Mouse (Mus musculus): ENCODE results near the gene Ugt1a6a. TPM values are rescaled to one million over a fixed set of nuclear protein-coding genes. Genes with fewer than 3 reads are reported as not detected.

Gene Ugt1a6a
- polyA plus RNA-seq, 1 experiment from 2014 or later = 11.0 TPM

GRCm38 (mm10) chr1:88214462-88214952 lies 79.9 kb downstream of the Ugt1a6a start:
- H3K9ac ChIP-seq (ENCODE audit: low read depth, low read length) = no peak overlapping the region
- peak overlapping the region; percentile 1; the same call in 1 of the 2 replicates for H3K4me2 ChIP-seq (ENCODE audit: low read depth, low read length)
- peak overlapping the region; percentile 27 for H3K27ac ChIP-seq (ENCODE audit: low read length)
- peaks cover 48% of the 10 kb centered on the region for H3K9me3 ChIP-seq (ENCODE audit: control insufficient read depth, low read length)
- no peak overlapping the region for H3K4me3 ChIP-seq (ENCODE audit: low read length)
- ATAC-seq = no peak
- no peaks in the 10 kb centered on the region for H3K27me3 ChIP-seq (replicated peaks; ENCODE audit: control insufficient read depth, insufficient read depth, low read length)
- no peaks in the 10 kb centered on the region for H3K4me1 ChIP-seq (ENCODE audit: control insufficient read depth, insufficient read depth, low read length)
- WGBS = 77% methylated on average over 2 of the region's 2 CpGs
- no peaks in the 10 kb centered on the region for H3K36me3 ChIP-seq (ENCODE audit: control insufficient read depth, insufficient read depth, low read length)

- peaks cover 48% of the 10 kb centered on the region for H3K9me3 ChIP-seq (ENCODE audit: control insufficient read depth, low read length)
- no peaks in the 10 kb centered on the region for H3K27me3 ChIP-seq (replicated peaks; ENCODE audit: control insufficient read depth, insufficient read depth, low read length)
- H3K4me3 ChIP-seq (ENCODE audit: low read length) = no peak overlapping the region
- no peak overlapping the region for H3K9ac ChIP-seq (ENCODE audit: low read depth, low read length)
- ATAC-seq = no peak
- H3K4me2 ChIP-seq (ENCODE audit: low read depth, low read length) = no peak overlapping the region
- no peak overlapping the region for H3K27ac ChIP-seq (ENCODE audit: low read length)
- H3K36me3 ChIP-seq (ENCODE audit: control insufficient read depth, insufficient read depth, low read length) = no peaks in the 10 kb centered on the region
- H3K4me1 ChIP-seq (ENCODE audit: control insufficient read depth, insufficient read depth, low read length) = no peaks in the 10 kb centered on the region
- WGBS = 68% methylated on average over 10 of the region's 10 CpGs
These were observed 81.1 kb downstream of the Ugt1a6a start for GRCm38 (mm10) chr1:88215466-88216380.

- whole genome bisulfite sequencing = 59% methylated on average over 2 of the region's 2 CpGs
- Histone ChIP-seq H3K36me3 (ENCODE audit: control insufficient read depth, insufficient read depth, low read length) (no peaks in the 10 kb centered on the region), H3K9ac (ENCODE audit: low read depth, low read length) (no peak overlapping the region), H3K27ac (ENCODE audit: low read length) (no peak overlapping the region), H3K27me3 (replicated peaks; ENCODE audit: control insufficient read depth, insufficient read depth, low read length) (no peaks in the 10 kb centered on the region), H3K9me3 (ENCODE audit: control insufficient read depth, low read length) (peaks cover 46% of the 10 kb centered on the region), H3K4me2 (ENCODE audit: low read depth, low read length) (no peak overlapping the region), H3K4me1 (ENCODE audit: control insufficient read depth, insufficient read depth, low read length) (no peaks in the 10 kb centered on the region), H3K4me3 (ENCODE audit: low read length) (no peak overlapping the region)
- no peak for ATAC-seq
These were observed 81.9 kb downstream of the Ugt1a6a start for GRCm38 (mm10) chr1:88216551-88216950.

- H3K4me1 ChIP-seq (ENCODE audit: control insufficient read depth, insufficient read depth, low read length) = no peaks in the 10 kb centered on the region
- no peak for ATAC-seq
- no peak overlapping the region for H3K9ac ChIP-seq (ENCODE audit: low read depth, low read length)
- no peak overlapping the region for H3K4me2 ChIP-seq (ENCODE audit: low read depth, low read length)
- no peaks in the 10 kb centered on the region for H3K27me3 ChIP-seq (replicated peaks; ENCODE audit: control insufficient read depth, insufficient read depth, low read length)
- peaks cover 40% of the 10 kb centered on the region for H3K9me3 ChIP-seq (ENCODE audit: control insufficient read depth, low read length)
- no peak overlapping the region for H3K27ac ChIP-seq (ENCODE audit: low read length)
- H3K36me3 ChIP-seq (ENCODE audit: control insufficient read depth, insufficient read depth, low read length) = no peaks in the 10 kb centered on the region
- 68% methylated on average over 2 of the region's 2 CpGs for WGBS
- H3K4me3 ChIP-seq (ENCODE audit: low read length) = no peak overlapping the region
These were observed 82.5 kb downstream of the Ugt1a6a start for GRCm38 (mm10) chr1:88217144-88217543.

GRCm38 (mm10) chr1:88217576-88217975 lies 83.0 kb downstream of the Ugt1a6a start:
- no peak for ATAC-seq
- H3K4me3 ChIP-seq (ENCODE audit: low read length) = no peak overlapping the region
- WGBS = 41% methylated on average over 3 of the region's 3 CpGs

GRCm38 (mm10) chr1:88218051-88218450 lies 83.4 kb downstream of the Ugt1a6a start:
- Histone ChIP-seq H3K4me1 (ENCODE audit: control insufficient read depth, insufficient read depth, low read length) (no peaks in the 10 kb centered on the region), H3K27ac (ENCODE audit: low read length) (no peak overlapping the region), H3K27me3 (replicated peaks; ENCODE audit: control insufficient read depth, insufficient read depth, low read length) (no peaks in the 10 kb centered on the region), H3K36me3 (ENCODE audit: control insufficient read depth, insufficient read depth, low read length) (no peaks in the 10 kb centered on the region), H3K4me3 (ENCODE audit: low read length) (no peak overlapping the region), H3K4me2 (ENCODE audit: low read depth, low read length) (no peak overlapping the region), H3K9me3 (ENCODE audit: control insufficient read depth, low read length) (peaks cover 37% of the 10 kb centered on the region), H3K9ac (ENCODE audit: low read depth, low read length) (no peak overlapping the region)
- ATAC-seq = no peak
- WGBS = 74% methylated on average over 9 of the region's 9 CpGs

More at GRCm38 (mm10) chr1:88217576-88217975, 83.0 kb downstream of the Ugt1a6a start:
- no peak overlapping the region for H3K9ac ChIP-seq (ENCODE audit: low read depth, low read length)
- no peaks in the 10 kb centered on the region for H3K27me3 ChIP-seq (replicated peaks; ENCODE audit: control insufficient read depth, insufficient read depth, low read length)
- no peaks in the 10 kb centered on the region for H3K36me3 ChIP-seq (ENCODE audit: control insufficient read depth, insufficient read depth, low read length)
- no peak overlapping the region for H3K4me2 ChIP-seq (ENCODE audit: low read depth, low read length)
- no peaks in the 10 kb centered on the region for H3K4me1 ChIP-seq (ENCODE audit: control insufficient read depth, insufficient read depth, low read length)
- peaks cover 37% of the 10 kb centered on the region for H3K9me3 ChIP-seq (ENCODE audit: control insufficient read depth, low read length)
- H3K27ac ChIP-seq (ENCODE audit: low read length) = no peak overlapping the region

- Histone ChIP-seq H3K9ac (ENCODE audit: low read depth, low read length) (no peak overlapping the region), H3K27ac (ENCODE audit: low read length) (no peak overlapping the region), H3K9me3 (ENCODE audit: control insufficient read depth, low read length) (peaks cover 34% of the 10 kb centered on the region), H3K4me2 (ENCODE audit: low read depth, low read length) (no peak overlapping the region), H3K4me3 (ENCODE audit: low read length) (no peak overlapping the region), H3K4me1 (ENCODE audit: control insufficient read depth, insufficient read depth, low read length) (no peaks in the 10 kb centered on the region), H3K27me3 (replicated peaks; ENCODE audit: control insufficient read depth, insufficient read depth, low read length) (no peaks in the 10 kb centered on the region), H3K36me3 (ENCODE audit: control insufficient read depth, insufficient read depth, low read length) (no peaks in the 10 kb centered on the region)
- no peak for ATAC-seq
- 52% methylated on average over 4 of the region's 4 CpGs for WGBS
These were observed 84.0 kb downstream of the Ugt1a6a start for GRCm38 (mm10) chr1:88218591-88218990.

GRCm38 (mm10) chr1:88219054-88219453 lies 84.4 kb downstream of the Ugt1a6a start:
- H3K4me2 ChIP-seq (ENCODE audit: low read depth, low read length) = no peak overlapping the region
- H3K27me3 ChIP-seq (replicated peaks; ENCODE audit: control insufficient read depth, insufficient read depth, low read length) = no peaks in the 10 kb centered on the region
- WGBS = 17% methylated on average over 1 of the region's 1 CpGs
- no peaks in the 10 kb centered on the region for H3K4me1 ChIP-seq (ENCODE audit: control insufficient read depth, insufficient read depth, low read length)
- H3K27ac ChIP-seq (ENCODE audit: low read length) = no peak overlapping the region
- H3K9ac ChIP-seq (ENCODE audit: low read depth, low read length) = no peak overlapping the region
- no peaks in the 10 kb centered on the region for H3K36me3 ChIP-seq (ENCODE audit: control insufficient read depth, insufficient read depth, low read length)
- ATAC-seq = no peak
- no peak overlapping the region for H3K4me3 ChIP-seq (ENCODE audit: low read length)
- H3K9me3 ChIP-seq (ENCODE audit: control insufficient read depth, low read length) = peaks cover 29% of the 10 kb centered on the region

GRCm38 (mm10) chr1:88220336-88220735 lies 85.7 kb downstream of the Ugt1a6a start:
- Histone ChIP-seq H3K27ac (ENCODE audit: low read length) (no peak overlapping the region), H3K4me3 (ENCODE audit: low read length) (no peak overlapping the region), H3K4me1 (ENCODE audit: control insufficient read depth, insufficient read depth, low read length) (no peaks in the 10 kb centered on the region), H3K36me3 (ENCODE audit: control insufficient read depth, insufficient read depth, low read length) (no peaks in the 10 kb centered on the region), H3K9me3 (ENCODE audit: control insufficient read depth, low read length) (peaks cover 19% of the 10 kb centered on the region), H3K4me2 (ENCODE audit: low read depth, low read length) (no peak overlapping the region), H3K9ac (ENCODE audit: low read depth, low read length) (no peak overlapping the region), H3K27me3 (replicated peaks; ENCODE audit: control insufficient read depth, insufficient read depth, low read length) (no peaks in the 10 kb centered on the region)
- ATAC-seq = no peak

Data from intestine, embryonic 16.5 days (tissue).